Mouse (Mus musculus): Measurements from ENCODE around the gene Myo1e. TPM values are rescaled to one million over a fixed set of nuclear protein-coding genes. Genes with fewer than 3 reads are reported as not detected.

Myo1e gene
- polyA plus RNA-seq, 1 experiment from 2014 or later: 15.2 TPM

DNA sequence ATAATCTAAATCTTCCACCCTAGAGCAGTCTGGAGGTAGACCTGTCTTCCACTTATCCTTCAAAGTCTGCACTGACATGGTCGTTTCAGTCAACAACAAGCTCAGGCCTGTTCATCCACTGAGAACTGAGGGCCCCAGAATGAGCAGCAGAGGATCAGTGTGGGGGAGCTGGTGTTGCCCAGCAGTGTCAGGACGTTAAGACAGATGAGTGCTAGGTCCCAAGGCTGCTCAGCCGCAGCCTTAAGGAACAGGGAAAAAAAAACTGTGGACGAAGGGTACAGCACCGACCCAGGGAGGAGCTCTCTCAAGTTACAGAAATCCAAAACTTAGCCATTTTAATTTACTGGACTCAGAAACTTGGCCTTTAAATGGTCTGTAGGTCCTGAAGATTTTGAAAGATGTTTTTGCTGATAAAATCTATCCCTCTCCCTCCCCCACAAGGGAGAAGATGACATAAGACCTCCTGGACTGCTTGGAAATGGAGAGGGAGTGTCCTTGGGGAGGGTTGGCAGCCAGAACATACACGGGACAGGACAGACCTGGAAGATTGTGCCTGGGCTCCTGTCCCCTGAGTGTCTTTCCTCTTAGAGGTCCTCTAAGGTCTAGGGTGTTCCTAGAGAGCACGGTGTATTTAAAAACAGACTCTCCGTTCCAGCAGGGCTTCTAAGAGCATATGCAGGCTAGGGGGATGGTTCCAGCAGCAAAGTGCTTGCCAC, 118.9 kb downstream of the Myo1e start:
- ATAC-seq (ENCODE audit: insufficient number of reproducible peaks, low FRiP score): no peak
- Histone ChIP-seq H3K4me2 (no peak overlapping the region), H3K4me3 (no peak overlapping the region), H3K27me3 (replicated peaks) (no peaks in the 10 kb centered on the region), H3K27ac (ENCODE audit: poor library complexity, severe bottlenecking) (no peak overlapping the region), H3K9ac (no peak overlapping the region), H3K4me1 (replicated peaks) (peaks cover 20% of the 10 kb centered on the region), H3K9me3 (replicated peaks) (no peaks in the 10 kb centered on the region), H3K36me3 (peaks cover 18% of the 10 kb centered on the region; the same call in 1 of the 2 replicates)
- WGBS: 66% methylated on average over 8 of the region's 8 CpGs

GRCm38 (mm10) chr9:70328193-70328841, 121.2 kb downstream of the Myo1e start:
- no peaks in the 10 kb centered on the region for H3K27me3 ChIP-seq (replicated peaks)
- ATAC-seq (ENCODE audit: insufficient number of reproducible peaks, low FRiP score): no peak
- no peak overlapping the region for H3K4me2 ChIP-seq
- H3K9ac ChIP-seq: no peak overlapping the region
- peaks cover 18% of the 10 kb centered on the region; the same call in 1 of the 2 replicates for H3K36me3 ChIP-seq
- WGBS: 60% methylated on average over 5 of the region's 5 CpGs
- no peaks in the 10 kb centered on the region for H3K9me3 ChIP-seq (replicated peaks)
- peak overlapping the region; percentile 31; the same call in 1 of the 2 replicates for H3K27ac ChIP-seq (ENCODE audit: poor library complexity, severe bottlenecking)
- peaks cover 20% of the 10 kb centered on the region for H3K4me1 ChIP-seq (replicated peaks)
- no peak overlapping the region for H3K4me3 ChIP-seq

DNA sequence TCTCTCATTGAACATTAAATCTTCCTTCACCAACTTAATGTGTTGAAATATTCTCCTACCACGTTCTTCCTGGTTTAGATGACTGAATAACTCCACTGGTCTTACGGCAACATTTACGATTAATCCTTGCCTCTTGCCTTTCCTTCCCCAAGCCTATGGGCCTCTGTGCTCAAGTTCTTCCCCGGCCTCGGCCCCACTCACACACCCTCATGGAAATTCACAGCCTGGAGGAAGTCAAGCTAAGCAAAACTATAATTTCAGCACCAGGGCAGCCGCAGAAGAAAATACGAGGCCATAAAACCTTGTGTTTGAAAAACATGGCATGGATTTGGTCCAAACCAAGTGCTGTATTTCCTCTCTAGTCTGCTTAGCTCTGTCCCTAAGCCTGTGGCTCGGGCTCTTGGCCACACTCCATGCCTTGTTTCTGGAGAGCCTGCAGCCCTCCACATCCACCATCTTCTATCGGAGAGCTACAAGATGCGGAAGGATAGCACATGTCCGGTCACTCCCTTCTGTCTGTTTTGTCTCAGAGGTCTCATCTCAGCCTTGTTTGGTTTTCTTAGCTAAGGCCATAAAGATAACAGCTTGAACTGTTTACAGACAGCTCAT, 124.7 kb downstream of the Myo1e start:
- Histone ChIP-seq H3K36me3 (peaks cover 22% of the 10 kb centered on the region), H3K4me3 (no peak overlapping the region), H3K4me2 (no peak overlapping the region), H3K27ac (ENCODE audit: poor library complexity, severe bottlenecking) (no peak overlapping the region), H3K9me3 (replicated peaks) (no peaks in the 10 kb centered on the region), H3K27me3 (replicated peaks) (no peaks in the 10 kb centered on the region), H3K4me1 (replicated peaks) (peaks cover 18% of the 10 kb centered on the region), H3K9ac (no peak overlapping the region)
- ATAC-seq (ENCODE audit: insufficient number of reproducible peaks, low FRiP score): no peak
- 81% methylated on average over 11 of the region's 11 CpGs for WGBS

GRCm38 (mm10) chr9:70338391-70338790, 131.2 kb downstream of the Myo1e start:
- H3K27me3 ChIP-seq (replicated peaks): no peaks in the 10 kb centered on the region
- no peak overlapping the region for H3K27ac ChIP-seq (ENCODE audit: poor library complexity, severe bottlenecking)
- H3K4me1 ChIP-seq (replicated peaks): no peaks in the 10 kb centered on the region
- no peak overlapping the region for H3K4me2 ChIP-seq
- ATAC-seq (ENCODE audit: insufficient number of reproducible peaks, low FRiP score): no peak
- peaks cover 71% of the 10 kb centered on the region for H3K36me3 ChIP-seq
- H3K9ac ChIP-seq: no peak overlapping the region
- peaks cover 9% of the 10 kb centered on the region for H3K9me3 ChIP-seq (replicated peaks)
- no peak overlapping the region for H3K4me3 ChIP-seq
- WGBS: 85% methylated on average over 7 of the region's 7 CpGs

DNA sequence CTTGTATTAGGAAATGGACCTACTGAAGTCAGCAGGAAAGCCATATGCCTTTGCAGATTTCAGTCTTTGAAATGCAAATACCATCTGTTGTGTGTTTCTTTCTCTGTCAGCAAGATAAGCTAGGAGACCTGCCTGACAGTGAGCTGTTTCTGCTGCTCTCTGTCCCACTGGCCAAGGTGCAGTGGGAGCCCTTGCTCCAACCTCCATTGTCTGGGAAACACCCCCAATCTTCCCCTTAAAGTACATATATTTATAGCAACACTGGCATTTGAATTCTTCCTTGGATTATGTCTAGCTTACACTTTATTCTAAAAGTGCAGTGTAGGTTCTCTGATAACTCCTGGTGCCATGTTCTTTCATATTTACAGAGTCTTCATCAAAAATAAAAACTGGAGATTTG, 131.7 kb downstream of the Myo1e start:
- Histone ChIP-seq H3K27me3 (replicated peaks) (no peaks in the 10 kb centered on the region), H3K4me1 (replicated peaks) (no peaks in the 10 kb centered on the region), H3K4me3 (no peak overlapping the region), H3K27ac (ENCODE audit: poor library complexity, severe bottlenecking) (no peak overlapping the region), H3K9ac (no peak overlapping the region), H3K36me3 (peaks cover 76% of the 10 kb centered on the region), H3K9me3 (replicated peaks) (peaks cover 9% of the 10 kb centered on the region), H3K4me2 (no peak overlapping the region)
- ATAC-seq (ENCODE audit: insufficient number of reproducible peaks, low FRiP score): no peak

DNA sequence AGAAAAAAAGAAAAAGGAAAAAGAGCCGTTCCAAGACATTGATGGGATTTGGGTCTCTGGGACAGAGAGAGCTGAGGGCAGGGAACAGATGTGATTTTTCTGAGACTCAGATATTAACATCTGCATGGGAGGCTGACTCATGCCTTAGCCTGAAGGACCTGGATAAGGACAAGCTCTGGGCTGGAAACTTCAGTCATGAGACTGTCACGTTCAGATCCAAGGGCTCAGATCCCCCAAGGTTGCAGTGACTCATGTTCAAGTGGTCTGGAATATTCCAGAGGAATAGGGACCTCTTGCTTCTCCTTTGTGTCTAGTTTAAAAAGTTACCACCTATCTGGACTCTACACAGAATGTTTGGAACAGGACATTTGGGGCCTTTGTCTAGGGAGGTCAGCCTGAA, 142.1 kb downstream of the Myo1e start:
- WGBS: 70% methylated on average over 2 of the region's 2 CpGs

GRCm38 (mm10) chr9:70351570-70352277, 144.6 kb downstream of the Myo1e start:
- Histone ChIP-seq H3K9ac (no peak overlapping the region; the same call in 1 of the 2 replicates), H3K4me2 (no peak overlapping the region), H3K36me3 (peaks cover 51% of the 10 kb centered on the region), H3K27ac (ENCODE audit: poor library complexity, severe bottlenecking) (no peak overlapping the region), H3K4me1 (replicated peaks) (no peaks in the 10 kb centered on the region), H3K27me3 (replicated peaks) (no peaks in the 10 kb centered on the region), H3K9me3 (replicated peaks) (no peaks in the 10 kb centered on the region), H3K4me3 (no peak overlapping the region)
- 33% methylated on average over 8 of the region's 8 CpGs for WGBS
- ATAC-seq (ENCODE audit: insufficient number of reproducible peaks, low FRiP score): no peak

More for the DNA sequence above, 142.1 kb downstream of the Myo1e start:
- Histone ChIP-seq H3K4me1 (replicated peaks) (no peaks in the 10 kb centered on the region), H3K27me3 (replicated peaks) (no peaks in the 10 kb centered on the region), H3K4me3 (no peak overlapping the region), H3K9me3 (replicated peaks) (no peaks in the 10 kb centered on the region), H3K27ac (ENCODE audit: poor library complexity, severe bottlenecking) (no peak overlapping the region), H3K4me2 (no peak overlapping the region), H3K9ac (no peak overlapping the region), H3K36me3 (peaks cover 44% of the 10 kb centered on the region)
- ATAC-seq (ENCODE audit: insufficient number of reproducible peaks, low FRiP score): no peak

- ATAC-seq (ENCODE audit: insufficient number of reproducible peaks, low FRiP score): no peak
- Histone ChIP-seq H3K27ac (ENCODE audit: poor library complexity, severe bottlenecking) (no peak overlapping the region), H3K4me3 (no peak overlapping the region), H3K9me3 (replicated peaks) (peaks cover 6% of the 10 kb centered on the region), H3K36me3 (peaks cover 59% of the 10 kb centered on the region), H3K27me3 (replicated peaks) (no peaks in the 10 kb centered on the region), H3K4me2 (no peak overlapping the region), H3K4me1 (replicated peaks) (no peaks in the 10 kb centered on the region), H3K9ac (no peak overlapping the region)
- WGBS: 58% methylated on average over 8 of the region's 8 CpGs
Measured at GRCm38 (mm10) chr9:70356254-70356653, 149.1 kb downstream of the Myo1e start.

- WGBS: 84% methylated on average over 2 of the region's 2 CpGs
- H3K27me3 ChIP-seq (replicated peaks): no peaks in the 10 kb centered on the region
- peaks cover 68% of the 10 kb centered on the region for H3K36me3 ChIP-seq
- no peak overlapping the region for H3K9ac ChIP-seq
- no peak overlapping the region for H3K4me2 ChIP-seq
- H3K4me1 ChIP-seq (replicated peaks): no peaks in the 10 kb centered on the region
- no peak for ATAC-seq (ENCODE audit: insufficient number of reproducible peaks, low FRiP score)
- no peak overlapping the region for H3K27ac ChIP-seq (ENCODE audit: poor library complexity, severe bottlenecking)
- H3K9me3 ChIP-seq (replicated peaks): peaks cover 6% of the 10 kb centered on the region
- H3K4me3 ChIP-seq: no peak overlapping the region
Measured at GRCm38 (mm10) chr9:70359402-70360131, 152.4 kb downstream of the Myo1e start.

DNA sequence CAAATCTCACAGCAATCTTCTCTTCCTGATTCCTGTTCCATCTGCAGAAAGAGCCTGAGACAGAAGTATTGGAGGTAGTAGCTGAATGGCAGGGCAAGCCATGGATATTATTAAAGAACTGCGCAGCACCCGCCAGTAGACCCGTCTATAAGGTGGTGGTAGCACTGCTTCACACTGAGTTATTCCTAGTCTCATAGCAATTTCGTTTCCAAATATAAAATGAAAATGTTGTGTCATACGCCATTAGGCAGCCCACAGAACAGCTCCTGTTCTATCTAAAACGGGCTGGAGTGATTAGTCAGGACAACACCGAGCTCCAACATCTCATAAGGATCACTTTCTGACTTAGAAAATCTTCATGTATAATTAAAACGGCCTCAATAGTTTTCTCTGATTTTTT, 157.6 kb downstream of the Myo1e start:
- Histone ChIP-seq H3K4me2 (no peak overlapping the region), H3K27me3 (replicated peaks) (no peaks in the 10 kb centered on the region), H3K4me3 (no peak overlapping the region), H3K9me3 (replicated peaks) (peaks cover 4% of the 10 kb centered on the region; the same call in 1 of the 2 replicates), H3K4me1 (replicated peaks) (no peaks in the 10 kb centered on the region), H3K27ac (ENCODE audit: poor library complexity, severe bottlenecking) (no peak overlapping the region), H3K36me3 (peaks cover 64% of the 10 kb centered on the region), H3K9ac (no peak overlapping the region)
- no peak for ATAC-seq (ENCODE audit: insufficient number of reproducible peaks, low FRiP score)
- WGBS: 88% methylated on average over 8 of the region's 8 CpGs

Data from heart, embryonic 12.5 days (tissue).